Mouse (Mus musculus) midbrain, embryonic 13.5 days (tissue): ENCODE data around the gene Ky. TPM values are rescaled to one million over a fixed set of nuclear protein-coding genes. Genes with fewer than 3 reads are reported as not detected.

Source experiments
- ATAC-seq: fragments of 200-750 bp; cut with Nextera tagmentation; 2 replicates; pipeline ENCODE4 v1.8.0; 2017; ENCODE audit warnings: mild to moderate bottlenecking, moderate TSS enrichment, moderate library complexity
- H3K27ac ChIP-seq: fragments of 300-500 bp; sonication (generic); 2 replicates; pipeline ENCODE4 v1.5.1; 2015; ENCODE audit warnings: inconsistent platforms, mild to moderate bottlenecking, moderate library complexity
- H3K27me3 ChIP-seq: fragments of 300-500 bp; sonication (generic); 2 replicates; pipeline ENCODE4 v1.6.1; 2015; ENCODE audit warnings: mild to moderate bottlenecking, inconsistent platforms
- H3K36me3 ChIP-seq: fragments of 300-500 bp; sonication (generic); 2 replicates; pipeline ENCODE4 v1.6.1; 2015; ENCODE audit warnings: mild to moderate bottlenecking, inconsistent platforms
- H3K4me1 ChIP-seq: fragments of 300-500 bp; sonication (generic); replicated peaks from 2 replicates; pipeline ENCODE4 v1.6.1; 2015; ENCODE audit warnings: inconsistent platforms
- H3K4me2 ChIP-seq: fragments of 300-500 bp; sonication (generic); replicated peaks from 2 replicates; pipeline ENCODE4 v1.6.1; 2015; ENCODE audit warnings: moderate library complexity, mild to moderate bottlenecking, inconsistent platforms
- H3K4me3 ChIP-seq: fragments of 300-500 bp; sonication (generic); replicated peaks from 2 replicates; pipeline ENCODE4 v1.5.1; 2015; ENCODE audit warnings: mild to moderate bottlenecking, inconsistent platforms
- H3K9ac ChIP-seq: fragments of 300-500 bp; sonication (generic); replicated peaks from 2 replicates; pipeline ENCODE4 v1.6.1; 2015; ENCODE audit warnings: mild to moderate bottlenecking, inconsistent platforms
- H3K9me3 ChIP-seq: fragments of 300-500 bp; sonication (generic); 2 replicates; pipeline ENCODE4 v1.6.1; 2016; ENCODE audit warnings: mild to moderate bottlenecking, inconsistent platforms
- WGBS: fragments of 180-500 bp; shearing (Covaris S2); methylation state at CpG from one replicate; pipeline ENCODE4 v1.1.7; 2015; 5-methylcytosine and 5-hydroxymethylcytosine counted together
- polyA plus RNA-seq: library from polyadenylated mRNA; unstranded; fragments of >200 nt; fragmentation: Nextera tagmentation; extraction: Ambion mirVana; gene quantifications from 2 replicates; pipeline ENCODE4 v1.2.1, GENCODE M21; 2015

The Ky gene
- polyA plus RNA-seq, 1 experiment from 2014 or later = 0.32 TPM

DNA sequence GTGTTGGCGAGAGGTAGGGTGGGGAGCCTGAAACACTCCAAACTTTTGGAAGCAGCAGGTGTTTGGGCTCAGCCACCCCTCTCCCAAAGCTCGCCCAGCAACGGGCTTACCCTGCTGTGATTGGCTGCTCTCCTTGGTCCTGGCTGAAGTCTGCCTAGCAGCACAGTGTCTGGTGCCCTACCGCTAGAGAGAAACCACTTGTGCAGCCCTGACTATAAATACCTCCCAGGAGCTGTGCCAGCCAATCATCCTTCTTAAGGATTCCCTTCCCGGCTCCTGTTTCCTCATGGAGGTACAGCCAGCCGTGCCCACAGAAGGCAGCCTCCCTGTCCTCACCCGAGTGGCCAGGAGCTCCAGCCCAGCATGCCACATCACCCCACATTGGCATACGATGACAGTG, 5.9 kb downstream of the Ky start:
- Histone ChIP-seq H3K4me1 (peaks cover 3% of the 10 kb centered on the region), H3K36me3 (no peaks in the 10 kb centered on the region), H3K4me3 (no peak overlapping the region), H3K27me3 (peaks cover 21% of the 10 kb centered on the region), H3K9ac (no peak overlapping the region), H3K4me2 (no peak overlapping the region), H3K27ac (no peak overlapping the region), H3K9me3 (no peaks in the 10 kb centered on the region)
- 0 out of 2 replicates have a peak, but pooled peaks have one; percentile 48 for ATAC-seq
- 60% methylated on average over 8 of the region's 8 CpGs for whole genome bisulfite sequencing

GRCm38 (mm10) chr9:102513578-102513977, 8.0 kb downstream of the Ky start:
- WGBS = 84% methylated on average over 4 of the region's 4 CpGs
- Histone ChIP-seq H3K27ac (no peak overlapping the region), H3K36me3 (no peaks in the 10 kb centered on the region), H3K4me1 (no peaks in the 10 kb centered on the region), H3K9me3 (no peaks in the 10 kb centered on the region), H3K4me3 (no peak overlapping the region), H3K9ac (no peak overlapping the region), H3K4me2 (no peak overlapping the region), H3K27me3 (0 out of 2 replicates have a peak, but pooled peaks cover under 1% of the 10 kb centered on the region)
- no peak for ATAC-seq

- no peak for ATAC-seq
- no peak overlapping the region for H3K4me3 ChIP-seq
- no peak overlapping the region for H3K4me2 ChIP-seq
- H3K9me3 ChIP-seq = no peaks in the 10 kb centered on the region
- H3K27me3 ChIP-seq = no peaks in the 10 kb centered on the region
- no peak overlapping the region for H3K9ac ChIP-seq
- no peak overlapping the region for H3K27ac ChIP-seq
- H3K4me1 ChIP-seq = no peaks in the 10 kb centered on the region
- WGBS = 95% methylated on average over 9 of the region's 9 CpGs
- H3K36me3 ChIP-seq = no peaks in the 10 kb centered on the region
Observed at GRCm38 (mm10) chr9:102518443-102518842, 12.9 kb downstream of the Ky start.

GRCm38 (mm10) chr9:102521396-102521795, 15.8 kb downstream of the Ky start:
- H3K4me1 ChIP-seq = no peaks in the 10 kb centered on the region
- no peak overlapping the region for H3K4me3 ChIP-seq
- H3K27me3 ChIP-seq = no peaks in the 10 kb centered on the region
- H3K9me3 ChIP-seq = no peaks in the 10 kb centered on the region
- no peak for ATAC-seq
- no peak overlapping the region for H3K9ac ChIP-seq
- H3K36me3 ChIP-seq = no peaks in the 10 kb centered on the region
- no peak overlapping the region for H3K27ac ChIP-seq
- WGBS = 81% methylated on average over 4 of the region's 4 CpGs
- H3K4me2 ChIP-seq = no peak overlapping the region

DNA sequence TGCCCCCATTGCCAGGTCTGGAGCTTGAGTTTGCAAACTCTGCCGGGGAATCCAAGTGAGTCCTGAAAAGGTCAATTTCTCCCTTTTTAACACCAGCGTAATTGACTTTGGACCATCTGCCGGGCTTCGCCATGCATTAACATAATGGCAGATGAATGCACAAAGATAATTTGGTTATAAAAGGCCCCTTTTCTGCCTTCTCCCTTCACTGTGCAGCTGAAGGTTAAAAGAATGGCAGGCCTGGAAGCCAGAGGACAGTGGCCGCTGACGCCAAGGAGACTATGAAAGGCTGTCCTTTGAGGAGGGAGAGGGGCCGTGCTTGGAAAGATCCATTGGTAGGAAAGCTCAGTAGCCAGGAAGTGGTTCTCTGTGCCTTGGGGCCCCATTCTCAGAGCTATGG, 22.6 kb downstream of the Ky start:
- no peak overlapping the region for H3K9ac ChIP-seq
- no peak overlapping the region for H3K4me2 ChIP-seq
- H3K4me1 ChIP-seq = peaks cover 29% of the 10 kb centered on the region
- 0 out of 2 replicates have a peak, but pooled peaks cover 5% of the 10 kb centered on the region for H3K27me3 ChIP-seq
- no peaks in the 10 kb centered on the region for H3K9me3 ChIP-seq
- H3K36me3 ChIP-seq = no peaks in the 10 kb centered on the region
- 0 out of 2 replicates have a peak, but pooled peaks have one; percentile 40 for ATAC-seq
- WGBS = 19% methylated on average over 7 of the region's 7 CpGs
- H3K4me3 ChIP-seq = no peak overlapping the region
- H3K27ac ChIP-seq = peak overlapping the region; percentile 39; the same call in 1 of the 2 replicates

DNA sequence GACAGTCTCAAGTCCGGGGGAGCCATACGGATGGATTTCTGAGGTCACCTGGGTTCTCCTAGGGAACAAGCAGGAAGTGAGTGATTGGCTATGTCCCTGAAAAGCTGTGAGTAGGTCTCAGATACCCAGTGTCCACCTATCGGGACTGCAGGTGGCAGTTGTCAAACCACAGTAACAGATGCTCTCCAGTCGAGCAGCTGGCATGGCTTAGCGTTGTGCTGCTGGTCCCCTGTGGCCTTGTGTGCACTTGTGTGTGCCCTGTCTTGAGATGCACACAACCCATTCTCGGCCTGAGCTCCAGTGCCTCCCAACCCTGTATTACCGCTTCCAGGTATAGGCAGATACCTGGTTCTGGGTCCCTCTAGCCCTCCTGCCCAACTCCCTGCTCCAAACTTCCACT, 23.0 kb downstream of the Ky start:
- peak overlapping the region; percentile 39; the same call in 1 of the 2 replicates for H3K27ac ChIP-seq
- H3K9ac ChIP-seq = no peak overlapping the region
- 0 out of 2 replicates have a peak, but pooled peaks cover 5% of the 10 kb centered on the region for H3K27me3 ChIP-seq
- H3K4me2 ChIP-seq = no peak overlapping the region
- ATAC-seq = no peak
- 67% methylated on average over 7 of the region's 7 CpGs for WGBS
- peaks cover 32% of the 10 kb centered on the region for H3K4me1 ChIP-seq
- H3K9me3 ChIP-seq = no peaks in the 10 kb centered on the region
- H3K4me3 ChIP-seq = no peak overlapping the region
- H3K36me3 ChIP-seq = no peaks in the 10 kb centered on the region

DNA sequence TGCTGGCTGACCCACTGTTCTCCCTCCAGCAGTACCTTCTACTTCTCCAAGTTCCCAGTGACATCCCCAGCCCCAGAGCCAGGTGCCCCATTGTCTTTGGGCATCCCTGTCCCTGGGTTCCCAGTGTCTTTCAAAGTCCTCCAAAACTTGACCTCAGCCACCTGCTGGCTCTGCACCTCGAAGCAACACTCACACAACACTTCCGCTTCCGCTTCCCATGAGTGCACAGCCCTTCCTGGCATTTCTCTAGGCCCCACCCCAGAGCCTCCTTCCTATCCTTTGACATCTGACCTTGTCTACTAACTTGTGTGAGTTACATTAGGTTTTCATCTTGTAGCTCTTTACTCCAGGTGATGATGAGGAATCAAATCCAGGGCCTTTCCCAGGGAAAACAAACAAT, 23.5 kb downstream of the Ky start:
- Histone ChIP-seq H3K4me1 (peaks cover 32% of the 10 kb centered on the region), H3K9ac (no peak overlapping the region), H3K27ac (no peak overlapping the region), H3K27me3 (0 out of 2 replicates have a peak, but pooled peaks cover 6% of the 10 kb centered on the region), H3K4me3 (no peak overlapping the region), H3K4me2 (no peak overlapping the region), H3K9me3 (no peaks in the 10 kb centered on the region), H3K36me3 (no peaks in the 10 kb centered on the region)
- 81% methylated on average over 3 of the region's 3 CpGs for WGBS
- no peak for ATAC-seq

DNA sequence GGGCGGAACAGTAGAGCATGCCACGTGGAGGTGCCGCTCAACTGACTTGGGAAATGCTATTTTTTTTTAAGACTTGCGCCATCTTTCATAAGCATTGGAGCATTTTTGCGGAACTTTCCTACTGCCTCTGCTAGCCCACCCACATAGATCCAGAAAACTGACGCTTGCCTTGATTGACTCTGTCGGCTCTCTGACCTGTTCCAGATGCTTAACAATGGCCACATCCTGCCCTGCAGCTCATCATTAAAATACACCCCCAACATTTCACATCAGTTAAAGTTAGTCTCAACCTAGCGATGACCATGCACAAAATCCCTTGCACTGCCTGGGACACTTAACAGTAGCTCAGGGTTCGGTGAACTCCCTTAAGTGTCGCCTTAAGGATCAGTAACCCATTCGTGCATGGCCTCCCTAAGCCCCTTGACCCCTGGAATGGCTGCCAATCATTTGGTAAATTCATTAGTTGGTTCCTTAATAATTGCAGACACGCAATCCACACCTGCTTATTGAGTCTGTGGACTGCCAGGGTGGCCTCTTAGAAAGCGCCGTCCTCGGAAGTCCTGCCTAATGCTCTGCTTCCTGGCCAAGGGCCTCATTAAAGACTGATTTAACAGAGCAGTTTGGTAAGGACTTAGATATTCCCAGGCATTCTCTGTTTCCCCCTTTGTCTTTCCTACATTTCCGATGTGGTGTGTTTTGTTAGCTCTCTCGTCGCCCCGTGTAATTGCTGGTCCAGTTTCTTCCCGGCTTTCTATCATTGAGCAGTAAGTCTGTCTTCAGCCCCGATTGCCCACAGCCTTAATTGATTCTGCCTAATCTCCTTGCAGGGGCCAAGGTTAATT, 25.7 kb downstream of the Ky start:
- Histone ChIP-seq H3K9ac (no peak overlapping the region), H3K4me3 (no peak overlapping the region), H3K9me3 (no peaks in the 10 kb centered on the region), H3K27ac (no peak overlapping the region), H3K4me2 (no peak overlapping the region), H3K27me3 (peaks cover 10% of the 10 kb centered on the region), H3K4me1 (peaks cover 32% of the 10 kb centered on the region), H3K36me3 (no peaks in the 10 kb centered on the region)
- ATAC-seq = no peak
- 37% methylated on average over 21 of the region's 21 CpGs for WGBS

DNA sequence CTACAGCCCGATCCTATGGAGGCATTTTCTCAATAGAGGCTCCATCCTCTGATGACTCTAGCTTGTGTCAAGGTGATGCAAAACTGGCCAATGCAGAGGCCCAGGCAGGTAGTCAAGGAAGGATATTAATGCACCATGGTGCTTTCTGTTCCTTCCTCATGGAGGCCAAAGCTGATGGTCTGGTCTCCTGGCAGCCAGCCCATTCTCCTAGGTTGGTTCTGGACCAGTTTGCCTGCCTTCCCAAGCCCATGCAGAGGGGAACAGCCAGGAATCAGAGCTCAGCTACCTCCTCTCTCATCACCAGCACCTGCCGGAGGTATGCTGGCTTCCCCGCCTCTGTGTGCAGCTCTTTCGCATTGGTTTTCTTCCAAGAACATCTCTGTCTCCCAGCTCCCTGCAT, 31.4 kb downstream of the Ky start:
- Histone ChIP-seq H3K36me3 (no peaks in the 10 kb centered on the region), H3K27ac (no peak overlapping the region; the same call in 1 of the 2 replicates), H3K27me3 (peaks cover 20% of the 10 kb centered on the region), H3K9me3 (no peaks in the 10 kb centered on the region), H3K4me2 (no peak overlapping the region), H3K9ac (no peak overlapping the region), H3K4me1 (peaks cover 6% of the 10 kb centered on the region), H3K4me3 (no peak overlapping the region)
- WGBS = 94% methylated on average over 4 of the region's 4 CpGs
- ATAC-seq = no peak

- Histone ChIP-seq H3K4me1 (peaks cover 19% of the 10 kb centered on the region), H3K27ac (no peak overlapping the region), H3K27me3 (peaks cover 31% of the 10 kb centered on the region), H3K36me3 (no peaks in the 10 kb centered on the region), H3K9me3 (no peaks in the 10 kb centered on the region), H3K4me2 (no peak overlapping the region), H3K9ac (no peak overlapping the region), H3K4me3 (no peak overlapping the region)
- WGBS = 82% methylated on average over 7 of the region's 7 CpGs
- ATAC-seq = no peak
Observed at GRCm38 (mm10) chr9:102539699-102540098, 34.1 kb downstream of the Ky start.

DNA sequence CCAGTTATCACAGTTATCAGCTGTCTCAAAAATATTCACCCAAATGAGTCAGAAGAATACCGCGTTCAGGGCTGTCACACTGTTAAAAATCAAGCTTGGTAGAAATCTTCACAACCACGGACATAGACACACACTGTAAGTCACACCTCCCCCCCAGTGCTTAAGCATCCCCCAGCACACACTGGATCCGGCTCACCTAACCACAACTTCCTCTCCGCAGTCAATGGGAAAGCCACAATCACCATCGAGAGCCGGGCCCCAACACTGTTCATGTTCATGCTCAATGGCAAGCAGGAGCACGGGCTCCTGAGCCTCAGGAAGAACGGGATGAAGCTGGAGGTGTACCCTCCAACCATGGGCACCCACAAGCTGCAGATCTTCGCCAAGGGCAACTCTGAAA, 36.1 kb downstream of the Ky start:
- no peak for ATAC-seq
- H3K9me3 ChIP-seq = no peaks in the 10 kb centered on the region
- peaks cover 36% of the 10 kb centered on the region for H3K4me1 ChIP-seq
- H3K36me3 ChIP-seq = no peaks in the 10 kb centered on the region
- WGBS = 92% methylated on average over 10 of the region's 10 CpGs
- H3K4me3 ChIP-seq = no peak overlapping the region
- H3K4me2 ChIP-seq = no peak overlapping the region
- H3K27me3 ChIP-seq = peaks cover 31% of the 10 kb centered on the region
- no peak overlapping the region for H3K9ac ChIP-seq
- no peak overlapping the region for H3K27ac ChIP-seq

- peaks cover 38% of the 10 kb centered on the region for H3K27me3 ChIP-seq
- WGBS = 78% methylated on average over 8 of the region's 8 CpGs
- H3K4me2 ChIP-seq = no peak overlapping the region
- no peaks in the 10 kb centered on the region for H3K36me3 ChIP-seq
- H3K27ac ChIP-seq = no peak overlapping the region
- ATAC-seq = no peak
- H3K4me3 ChIP-seq = no peak overlapping the region
- no peaks in the 10 kb centered on the region for H3K9me3 ChIP-seq
- H3K4me1 ChIP-seq = peaks cover 44% of the 10 kb centered on the region
- no peak overlapping the region for H3K9ac ChIP-seq
Observed at GRCm38 (mm10) chr9:102542540-102542939, 37.0 kb downstream of the Ky start.
